9 mouse cellular contexts compared by ENCODE assay signal in genomic region chr5:66967646-66968045, GRCm38 (mm10).
DNase-seq lines count a peak whose midpoint lies in the region; ATAC-seq and TF ChIP-seq lines count a peak whose summit lies in the region.
"Had no signal": no experiment of that assay in that cellular context is flagged by ENCODE, and none has a peak within 500 bp of the region (broad histone marks: within the 10 kb centered on the region; RNA-seq: fewer than 3 reads in every experiment).

No protein-coding gene starts in this region.

- WGBS in kidney, embryonic 15.5 days: 42% methylated on average over 4 of the region's 4 CpGs
- WGBS in hindbrain, postnatal 0 days: 21% methylated on average over 4 of the region's 4 CpGs
- WGBS in neural tube, embryonic 13.5 days: 14% methylated on average over 4 of the region's 4 CpGs

- H3K4me3 ChIP-seq in kidney, embryonic 15.5 days (replicated peaks): peak overlapping the region; percentile 22; the same call in 1 of the 2 replicates
- no peak overlapping the region for H3K4me3 ChIP-seq in embryonic fibroblast, embryonic 13.5 days (ENCODE audit: insufficient read depth, low read length)
- peak overlapping the region; percentile 24 for H3K4me3 ChIP-seq in hindbrain, postnatal 0 days (ENCODE audit: low read length)
- peak overlapping the region; percentile 19 for H3K4me3 ChIP-seq in neural tube, embryonic 13.5 days

- TF ChIP-seq POLR2A in embryonic fibroblast, embryonic 13.5 days (IDR thresholded peaks at IDR 0.05; ENCODE audit: low read depth, low read length): no peak

- peaks cover 27% of the 10 kb centered on the region for H3K4me1 ChIP-seq in kidney, embryonic 15.5 days
- peaks cover 14% of the 10 kb centered on the region for H3K4me1 ChIP-seq in embryonic fibroblast, embryonic 13.5 days (ENCODE audit: control insufficient read depth, insufficient read depth, low read length)
- H3K4me1 ChIP-seq in hindbrain, postnatal 0 days (ENCODE audit: insufficient read depth, low read length): peaks cover 10% of the 10 kb centered on the region
- peaks cover 54% of the 10 kb centered on the region for H3K4me1 ChIP-seq in neural tube, embryonic 13.5 days (replicated peaks)

- H3K27ac ChIP-seq in kidney, embryonic 15.5 days: peak overlapping the region; percentile 66
- peak overlapping the region; percentile 48; the same call in 1 of the 2 replicates for H3K27ac ChIP-seq in embryonic fibroblast, embryonic 13.5 days (ENCODE audit: insufficient read depth, low read length)
- H3K27ac ChIP-seq in hindbrain, postnatal 0 days: peak overlapping the region; percentile 77
- peak overlapping the region; percentile 76 for H3K27ac ChIP-seq in neural tube, embryonic 13.5 days (replicated peaks)
- H3K27ac ChIP-seq: macrophage had no signal

- no peaks in the 10 kb centered on the region for H3K27me3 ChIP-seq in kidney, embryonic 15.5 days
- H3K27me3 ChIP-seq in hindbrain, postnatal 0 days (ENCODE audit: insufficient read depth, low read length): no peaks in the 10 kb centered on the region
- no peaks in the 10 kb centered on the region for H3K27me3 ChIP-seq in neural tube, embryonic 13.5 days

- peak overlapping the region; percentile 50 for H3K4me2 ChIP-seq in kidney, embryonic 15.5 days
- peak overlapping the region; percentile 55 for H3K4me2 ChIP-seq in hindbrain, postnatal 0 days (ENCODE audit: low read depth, low read length)
- H3K4me2 ChIP-seq in neural tube, embryonic 13.5 days: peak overlapping the region; percentile 59

- H3K9me3 ChIP-seq in kidney, embryonic 15.5 days (replicated peaks): no peaks in the 10 kb centered on the region
- H3K9me3 ChIP-seq in hindbrain, postnatal 0 days (ENCODE audit: low read length): no peaks in the 10 kb centered on the region
- H3K9me3 ChIP-seq in neural tube, embryonic 13.5 days: no peaks in the 10 kb centered on the region

- H3K36me3 ChIP-seq in kidney, embryonic 15.5 days: no peaks in the 10 kb centered on the region
- H3K36me3 ChIP-seq in hindbrain, postnatal 0 days (ENCODE audit: insufficient read depth, low read length): no peaks in the 10 kb centered on the region
- no peaks in the 10 kb centered on the region for H3K36me3 ChIP-seq in neural tube, embryonic 13.5 days

- TF ChIP-seq CTCF in embryonic fibroblast, embryonic 13.5 days (IDR thresholded peaks at IDR 0.05; ENCODE audit: borderline replicate concordance, insufficient read depth, low read length): no peak
- TF ChIP-seq CTCF in hindbrain, postnatal 0 days (IDR thresholded peaks at IDR 0.05; ENCODE audit: low read depth): no peak

- no peak for DNase-seq in kidney, adult 8-10 months
- peak; percentile 36 for DNase-seq in hindbrain, postnatal 0 days (ENCODE audit: low spot score)
- no peak for DNase-seq in spleen, postnatal 4 days (ENCODE audit: low spot score in 2 of 2)
- DNase-seq in left cerebral cortex, adult 18-20 months (ENCODE audit: low spot score in 2 of 2): no peak
- DNase-seq in layer of hippocampus, postnatal 25 days (ENCODE audit: extremely low spot score in 1 of 2, low spot score in 1 of 2): no peak

- no peak for ATAC-seq in kidney, embryonic 15.5 days (replicated peaks; ENCODE audit: low FRiP score)
- ATAC-seq in hindbrain, postnatal 0 days: peak; percentile 36; the same call in 1 of the 2 replicates
- ATAC-seq in neural tube, embryonic 13.5 days (ENCODE audit: low read depth): 0 out of 2 replicates have a peak, but pooled peaks have one; percentile 15

- no peak overlapping the region for H3K9ac ChIP-seq in kidney, embryonic 15.5 days
- H3K9ac ChIP-seq in hindbrain, postnatal 0 days (replicated peaks; ENCODE audit: low read length): peak overlapping the region; percentile 17; the same call in 1 of the 2 replicates
- H3K9ac ChIP-seq in neural tube, embryonic 13.5 days: peak overlapping the region; percentile 58; the same call in 1 of the 2 replicates
